Mouse (Mus musculus) forebrain, embryonic 12.5 days (tissue): ENCODE measurements around the gene Cyp4f18. TPM values are rescaled to one million over a fixed set of nuclear protein-coding genes. Genes with fewer than 3 reads are reported as not detected.
"Not testable (repeated sequence)": the region's sequence is repeated elsewhere in the genome, so short reads cannot be mapped to it uniquely, and the experiment has no call there.

Experiments
- ATAC-seq: fragments of 200-750 bp; cut with Nextera tagmentation; 2 replicates; pipeline ENCODE4 v1.8.0; 2017; ENCODE audit warnings: moderate TSS enrichment; ENCODE audit not compliant: low FRiP score
- H3K27ac ChIP-seq: fragments of 300-500 bp; sonication (generic); 2 replicates; pipeline ENCODE4 v1.5.1; 2016; ENCODE audit warnings: mild to moderate bottlenecking
- H3K27me3 ChIP-seq: fragments of 300-500 bp; sonication (generic); 2 replicates; pipeline ENCODE4 v1.6.1; 2016; ENCODE audit warnings: mild to moderate bottlenecking
- H3K36me3 ChIP-seq: fragments of 300-500 bp; sonication (generic); replicated peaks from 2 replicates; pipeline ENCODE4 v1.6.1; 2016; ENCODE audit warnings: mild to moderate bottlenecking
- H3K4me1 ChIP-seq: fragments of 300-500 bp; sonication (generic); 2 replicates; pipeline ENCODE4 v1.6.1; 2016
- H3K4me2 ChIP-seq: fragments of 300-500 bp; sonication (generic); 2 replicates; pipeline ENCODE4 v1.6.1; 2016; ENCODE audit warnings: mild to moderate bottlenecking, moderate library complexity
- H3K4me3 ChIP-seq: fragments of 300-500 bp; sonication (generic); replicated peaks from 2 replicates; pipeline ENCODE4 v1.5.1; 2016; ENCODE audit warnings: mild to moderate bottlenecking
- H3K9ac ChIP-seq: fragments of 300-500 bp; sonication (generic); 2 replicates; pipeline ENCODE4 v1.6.1; 2016; ENCODE audit warnings: mild to moderate bottlenecking
- H3K9me3 ChIP-seq: fragments of 300-500 bp; sonication (generic); 2 replicates; pipeline ENCODE4 v1.6.1; 2016
- WGBS: fragments of 180-500 bp; shearing (Covaris S2); methylation state at CpG from one replicate; pipeline ENCODE4 v1.1.7; 2016; 5-methylcytosine and 5-hydroxymethylcytosine counted together
- polyA plus RNA-seq: library from polyadenylated mRNA; unstranded; fragments of >200 nt; fragmentation: Nextera tagmentation; extraction: Ambion mirVana; gene quantifications from 2 replicates; pipeline ENCODE4 v1.2.1, GENCODE M21; 2016

The Cyp4f18 gene
- polyA plus RNA-seq, 1 experiment from 2014 or later: 1.6 TPM

GRCm38 (mm10) chr8:71968100-71968499 lies 41.3 kb downstream of the Cyp4f18 start:
- peaks cover 55% of the 10 kb centered on the region for H3K36me3 ChIP-seq
- H3K9me3 ChIP-seq: peaks cover 13% of the 10 kb centered on the region

GRCm38 (mm10) chr8:71967261-71967660 lies 42.2 kb downstream of the Cyp4f18 start:
- WGBS: 98% methylated on average over 5 of the region's 5 CpGs

More at GRCm38 (mm10) chr8:71968100-71968499, 41.3 kb downstream of the Cyp4f18 start:
- Histone ChIP-seq H3K4me2 (no peak overlapping the region), H3K4me1 (no peaks in the 10 kb centered on the region), H3K4me3 (no peak overlapping the region), H3K27ac (no peak overlapping the region), H3K27me3 (no peaks in the 10 kb centered on the region), H3K9ac (no peak overlapping the region)
- WGBS: 83% methylated on average over 6 of the region's 6 CpGs
- no peak for ATAC-seq

GRCm38 (mm10) chr8:71966411-71966810 lies 43.0 kb downstream of the Cyp4f18 start:
- no peak for ATAC-seq
- no peak overlapping the region for H3K4me3 ChIP-seq
- no peak overlapping the region for H3K9ac ChIP-seq
- H3K27me3 ChIP-seq: no peaks in the 10 kb centered on the region
- H3K9me3 ChIP-seq: peaks cover 13% of the 10 kb centered on the region
- peaks cover 55% of the 10 kb centered on the region for H3K36me3 ChIP-seq
- no peak overlapping the region for H3K4me2 ChIP-seq
- no peaks in the 10 kb centered on the region for H3K4me1 ChIP-seq
- H3K27ac ChIP-seq: no peak overlapping the region

More at GRCm38 (mm10) chr8:71967261-71967660, 42.2 kb downstream of the Cyp4f18 start:
- no peak overlapping the region for H3K4me2 ChIP-seq
- no peaks in the 10 kb centered on the region for H3K4me1 ChIP-seq
- ATAC-seq: no peak
- H3K36me3 ChIP-seq: peaks cover 55% of the 10 kb centered on the region
- H3K9me3 ChIP-seq: peaks cover 13% of the 10 kb centered on the region
- no peak overlapping the region for H3K9ac ChIP-seq
- H3K27ac ChIP-seq: no peak overlapping the region
- H3K27me3 ChIP-seq: no peaks in the 10 kb centered on the region
- no peak overlapping the region for H3K4me3 ChIP-seq

GRCm38 (mm10) chr8:71965166-71965565 lies 44.3 kb downstream of the Cyp4f18 start:
- peaks cover 55% of the 10 kb centered on the region for H3K36me3 ChIP-seq
- no peaks in the 10 kb centered on the region for H3K4me1 ChIP-seq
- ATAC-seq: no peak
- no peak overlapping the region for H3K9ac ChIP-seq
- WGBS: 94% methylated on average over 2 of the region's 2 CpGs
- no peak overlapping the region for H3K4me2 ChIP-seq
- no peaks in the 10 kb centered on the region for H3K27me3 ChIP-seq
- peaks cover 13% of the 10 kb centered on the region for H3K9me3 ChIP-seq
- H3K4me3 ChIP-seq: no peak overlapping the region
- H3K27ac ChIP-seq: no peak overlapping the region

GRCm38 (mm10) chr8:71964051-71964450 lies 45.4 kb downstream of the Cyp4f18 start:
- no peak overlapping the region for H3K9ac ChIP-seq
- H3K36me3 ChIP-seq: peaks cover 46% of the 10 kb centered on the region
- H3K4me2 ChIP-seq: no peak overlapping the region
- H3K4me3 ChIP-seq: no peak overlapping the region
- H3K9me3 ChIP-seq: peaks cover 13% of the 10 kb centered on the region
- no peaks in the 10 kb centered on the region for H3K4me1 ChIP-seq
- H3K27me3 ChIP-seq: no peaks in the 10 kb centered on the region
- no peak for ATAC-seq
- no peak overlapping the region for H3K27ac ChIP-seq
- 95% methylated on average over 3 of the region's 3 CpGs for WGBS

GRCm38 (mm10) chr8:71961796-71962195 lies 47.6 kb downstream of the Cyp4f18 start:
- Histone ChIP-seq H3K4me1 (no peaks in the 10 kb centered on the region), H3K4me2 (no peak overlapping the region), H3K4me3 (no peak overlapping the region), H3K27me3 (no peaks in the 10 kb centered on the region), H3K36me3 (peaks cover 23% of the 10 kb centered on the region), H3K9me3 (peaks cover 11% of the 10 kb centered on the region; the same call in 1 of the 2 replicates), H3K27ac (no peak overlapping the region), H3K9ac (no peak overlapping the region)
- 92% methylated on average over 5 of the region's 5 CpGs for WGBS
- ATAC-seq: no peak

- H3K36me3 ChIP-seq: peaks cover 10% of the 10 kb centered on the region
- ATAC-seq: no peak
- H3K9ac ChIP-seq: no peak overlapping the region
- no peaks in the 10 kb centered on the region for H3K27me3 ChIP-seq
- H3K27ac ChIP-seq: no peak overlapping the region
- H3K4me1 ChIP-seq: no peaks in the 10 kb centered on the region
- H3K9me3 ChIP-seq: peaks cover 14% of the 10 kb centered on the region; the same call in 1 of the 2 replicates
- H3K4me2 ChIP-seq: no peak overlapping the region
- H3K4me3 ChIP-seq: no peak overlapping the region
Observed at GRCm38 (mm10) chr8:71960483-71960882, 48.9 kb downstream of the Cyp4f18 start.

GRCm38 (mm10) chr8:71954666-71955065 lies 54.8 kb downstream of the Cyp4f18 start:
- no peak overlapping the region for H3K27ac ChIP-seq

GRCm38 (mm10) chr8:71952961-71953700 lies 56.3 kb downstream of the Cyp4f18 start:
- H3K4me3 ChIP-seq, H3K27ac ChIP-seq, ATAC-seq, H3K9ac ChIP-seq, H3K27me3 ChIP-seq, H3K4me2 ChIP-seq: not testable (repeated sequence)
- peaks cover 16% of the 10 kb centered on the region for H3K36me3 ChIP-seq
- WGBS: 97% methylated on average over 16 of the region's 16 CpGs
- peaks cover 22% of the 10 kb centered on the region for H3K9me3 ChIP-seq
- peaks cover 14% of the 10 kb centered on the region for H3K4me1 ChIP-seq

More at GRCm38 (mm10) chr8:71954666-71955065, 54.8 kb downstream of the Cyp4f18 start:
- no peaks in the 10 kb centered on the region for H3K27me3 ChIP-seq
- H3K9ac ChIP-seq: no peak overlapping the region
- 96% methylated on average over 9 of the region's 9 CpGs for WGBS
- peaks cover 16% of the 10 kb centered on the region for H3K36me3 ChIP-seq
- H3K4me2 ChIP-seq: no peak overlapping the region
- ATAC-seq: no peak
- H3K4me1 ChIP-seq: peaks cover 14% of the 10 kb centered on the region
- peaks cover 24% of the 10 kb centered on the region for H3K9me3 ChIP-seq
- no peak overlapping the region for H3K4me3 ChIP-seq

- Histone ChIP-seq H3K9me3 (peaks cover 19% of the 10 kb centered on the region), H3K9ac (no peak overlapping the region), H3K4me3 (no peak overlapping the region), H3K36me3 (peaks cover 16% of the 10 kb centered on the region), H3K4me1 (peaks cover 14% of the 10 kb centered on the region), H3K4me2 (no peak overlapping the region; the same call in 1 of the 2 replicates), H3K27ac (no peak overlapping the region), H3K27me3 (no peaks in the 10 kb centered on the region)
- 95% methylated on average over 1 of the region's 1 CpGs for WGBS
- no peak for ATAC-seq
Observed at GRCm38 (mm10) chr8:71952489-71952888, 56.9 kb downstream of the Cyp4f18 start.

- 47% methylated on average over 14 of the region's 14 CpGs for WGBS
- H3K27me3 ChIP-seq: no peaks in the 10 kb centered on the region
- peak overlapping the region; percentile 76 for H3K4me3 ChIP-seq
- peaks cover 14% of the 10 kb centered on the region for H3K4me1 ChIP-seq
- no peak for ATAC-seq
- 0 out of 2 replicates have a peak overlapping the region, but pooled peaks have one; percentile 25 for H3K27ac ChIP-seq
- peaks cover 19% of the 10 kb centered on the region for H3K9me3 ChIP-seq
- H3K36me3 ChIP-seq: peaks cover 16% of the 10 kb centered on the region
- H3K4me2 ChIP-seq: peak overlapping the region; percentile 59
- peak overlapping the region; percentile 74 for H3K9ac ChIP-seq
Observed at GRCm38 (mm10) chr8:71951436-71952161, 57.8 kb downstream of the Cyp4f18 start.

- no peaks in the 10 kb centered on the region for H3K27me3 ChIP-seq
- H3K4me3 ChIP-seq: peak within 1 kb of the TSS; percentile 76
- H3K9me3 ChIP-seq: peaks cover 18% of the 10 kb centered on the region
- H3K4me1 ChIP-seq: peaks cover 14% of the 10 kb centered on the region
- peak within 1 kb of the TSS; percentile 88 for H3K27ac ChIP-seq
- H3K9ac ChIP-seq: peak within 1 kb of the TSS; percentile 74
- H3K36me3 ChIP-seq: peaks cover 16% of the 10 kb centered on the region
- 4% methylated on average over 34 of the region's 34 CpGs for WGBS
- peak within 1 kb of the TSS; percentile 59 for H3K4me2 ChIP-seq
- ATAC-seq: peak; percentile 100
Observed at GRCm38 (mm10) chr8:71950482-71951221, 58.8 kb downstream of the Cyp4f18 start, which contains the start of gene Zfp961. TSS of gene Zfp961 (plus strand) at chr8:71951038.
